Mouse (Mus musculus) ZHBTc4 (cell line): ENCODE measurements around the gene Obp1a.

Experiments used
- DNase-seq: peaks from one replicate; pipeline ENCODE4 v3.0.0-alpha.2; 2011; ENCODE audit warnings: low read depth, low spot score

Gene Obp1a

DNA sequence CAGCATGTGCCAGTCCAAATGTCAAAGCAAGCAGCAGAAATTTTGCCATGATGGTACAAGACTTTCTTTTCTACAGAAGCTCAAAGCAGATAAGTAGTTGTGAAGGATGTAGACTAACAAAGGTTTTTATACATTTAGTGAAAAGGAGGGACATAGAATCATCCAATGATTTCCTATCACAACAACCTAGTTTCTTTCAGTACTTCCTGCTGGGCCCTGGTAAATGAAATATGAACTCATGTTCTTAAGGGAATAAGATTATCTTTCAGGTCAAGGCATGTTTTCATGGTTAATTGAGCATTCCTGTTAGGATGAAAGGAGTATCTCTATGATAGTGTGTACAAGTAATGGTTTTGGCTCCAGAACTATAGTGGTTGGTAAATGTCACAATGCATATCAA lies at the start of gene Obp1a:
Obp1a (minus strand) TSS at position 101 of the 400 bp plus-strand sequence.
- no peak for DNase-seq

DNA sequence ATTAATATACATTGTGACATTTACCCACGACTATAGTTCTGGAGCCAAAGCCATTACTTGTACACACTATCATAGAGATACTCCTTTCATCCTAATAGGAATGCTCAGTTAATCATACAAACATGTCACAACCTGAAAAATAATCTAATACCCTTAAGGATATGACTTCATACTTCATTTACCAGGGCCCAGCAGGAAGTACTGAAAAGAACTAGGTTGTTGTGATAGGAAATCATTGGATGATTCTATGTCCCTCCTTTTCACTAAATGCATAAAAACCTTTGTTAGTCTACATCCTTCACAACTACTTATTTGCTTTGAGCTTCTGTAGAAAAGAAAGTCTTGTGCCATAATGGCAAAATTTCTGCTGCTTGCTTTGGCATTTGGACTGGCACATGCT lies 34.0 kb upstream of the Obp1a start, which contains the start of gene Gm5938:
Gm5938 (plus strand) TSS at position 301 of the 400 bp plus-strand sequence.
- no peak for DNase-seq
